Mouse (Mus musculus): ENCODE results near the gene Ccdc73.
"Not testable (repeated sequence)": the region's sequence is repeated elsewhere in the genome, so short reads cannot be mapped to it uniquely, and the experiment has no call there.

Ccdc73 gene

DNA sequence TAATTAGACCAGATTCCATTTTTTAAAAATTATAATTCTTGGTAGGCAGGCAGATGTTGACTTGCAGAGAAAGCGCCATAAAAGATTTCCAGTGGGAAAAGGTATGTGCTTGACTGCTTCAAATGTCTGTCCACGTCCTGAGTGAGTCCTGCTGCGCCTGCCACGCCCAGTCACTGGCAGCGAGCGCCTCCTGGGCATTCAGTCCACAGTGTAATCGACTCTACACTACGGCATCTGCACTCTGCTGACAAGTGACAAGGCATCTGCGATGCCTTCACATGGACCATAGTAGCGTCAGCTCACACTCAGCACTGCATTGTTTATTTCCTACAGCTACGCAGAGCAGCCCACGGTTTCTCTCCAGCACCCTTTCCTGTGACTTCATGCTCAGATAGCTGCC, 158.0 kb downstream of the Ccdc73 start:
- not testable (repeated sequence) for DNase-seq (ENCODE audit: extremely low read depth, low read depth, low spot score)

DNA sequence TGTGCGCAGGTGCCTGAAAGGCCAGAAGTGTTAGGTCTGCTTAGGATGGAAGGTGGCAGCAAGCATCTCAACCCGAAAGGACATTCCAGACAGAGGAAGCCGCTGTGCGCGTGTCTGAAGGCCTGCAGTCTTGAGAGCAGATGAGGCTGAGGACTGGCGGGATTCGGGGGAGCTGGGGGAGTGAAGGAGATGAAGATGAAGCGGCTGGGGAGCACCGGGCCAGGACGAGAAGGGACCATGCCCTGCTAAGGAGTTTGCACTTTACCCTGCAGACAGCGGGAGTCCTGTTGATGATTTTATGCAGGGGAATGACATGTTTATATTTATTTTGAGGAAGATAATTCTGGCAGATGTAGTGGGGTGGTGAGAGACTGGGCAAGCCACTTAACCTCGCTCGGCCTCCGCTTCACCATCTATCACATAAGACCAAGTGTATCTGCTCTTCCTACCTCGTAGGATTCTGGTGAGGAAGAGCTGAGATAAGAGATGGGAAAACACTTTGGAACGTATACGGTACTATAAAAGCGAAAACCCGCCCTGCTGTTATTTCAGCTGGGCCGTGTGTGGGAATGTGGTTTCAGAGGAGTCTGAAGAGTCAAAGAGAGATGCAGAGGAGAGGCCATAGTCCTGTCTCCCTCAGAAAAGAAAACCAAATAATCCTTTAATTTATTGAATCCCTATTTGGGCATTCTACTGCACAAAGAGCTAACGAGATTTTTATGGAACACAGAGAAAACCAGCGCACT, 159.5 kb downstream of the Ccdc73 start:
- DNase-seq (ENCODE audit: extremely low read depth, low read depth, low spot score) = no peak

DNA sequence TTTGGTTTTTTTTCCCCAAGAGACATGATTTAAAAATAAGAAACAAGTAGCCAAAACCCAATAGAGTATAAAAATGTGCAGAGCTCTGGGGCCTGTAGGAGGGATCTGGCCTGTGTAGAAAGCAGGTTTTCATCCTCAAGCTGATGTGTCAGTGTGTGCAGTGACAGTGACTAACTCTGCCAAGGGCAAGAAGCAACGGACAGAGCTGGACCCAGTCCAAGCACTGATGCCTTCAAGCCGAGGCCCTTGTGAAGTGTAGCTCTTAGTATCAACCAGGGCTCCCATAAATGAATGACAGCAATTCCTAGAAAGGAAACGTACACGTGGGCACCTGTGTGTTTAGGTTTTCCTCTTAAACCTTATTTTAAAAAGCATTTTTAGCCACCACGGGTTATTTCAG, 161.2 kb downstream of the Ccdc73 start:
- DNase-seq (ENCODE audit: extremely low read depth, low read depth, low spot score) = no peak

DNA sequence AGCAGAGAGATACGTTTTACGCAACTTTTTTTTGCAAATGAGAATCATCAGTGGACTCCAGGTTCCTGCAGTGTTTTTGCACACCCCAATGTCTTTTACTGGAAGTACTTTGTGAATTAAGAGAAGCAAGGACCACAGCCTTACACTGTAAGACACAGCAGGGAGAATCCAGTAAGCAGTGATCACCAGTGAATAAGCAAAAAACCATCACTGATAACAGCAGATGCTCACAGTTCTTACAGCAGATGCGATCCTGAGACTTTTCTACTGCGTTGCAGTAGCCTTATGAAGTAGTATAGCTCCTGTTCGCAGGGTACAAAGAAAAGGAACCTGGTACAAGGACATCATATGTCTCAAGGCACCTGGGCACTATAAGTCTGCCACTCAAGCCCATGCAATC, 162.9 kb downstream of the Ccdc73 start:
- DNase-seq (ENCODE audit: extremely low read depth, low read depth, low spot score) = no peak

DNA sequence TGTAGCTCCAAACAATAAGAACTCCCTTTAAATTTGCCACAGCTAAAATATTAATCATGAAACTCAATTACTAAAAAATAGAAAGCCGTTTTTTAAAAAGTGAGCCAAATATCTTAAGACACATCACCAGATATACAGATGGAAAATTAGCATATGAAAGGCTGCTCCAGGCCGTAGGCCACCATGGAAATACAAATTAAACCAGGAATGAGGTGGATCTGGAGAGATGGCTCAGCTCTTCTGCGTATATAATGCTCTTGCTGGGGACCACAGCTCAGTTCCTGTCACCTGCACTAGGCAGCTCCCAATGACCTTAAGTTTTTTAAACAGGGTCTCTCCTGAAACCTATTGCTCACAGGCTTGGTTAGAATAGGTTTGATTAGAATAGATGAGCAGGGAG, 166.5 kb downstream of the Ccdc73 start:
- no peak for DNase-seq (ENCODE audit: extremely low read depth, low read depth, low spot score)

DNA sequence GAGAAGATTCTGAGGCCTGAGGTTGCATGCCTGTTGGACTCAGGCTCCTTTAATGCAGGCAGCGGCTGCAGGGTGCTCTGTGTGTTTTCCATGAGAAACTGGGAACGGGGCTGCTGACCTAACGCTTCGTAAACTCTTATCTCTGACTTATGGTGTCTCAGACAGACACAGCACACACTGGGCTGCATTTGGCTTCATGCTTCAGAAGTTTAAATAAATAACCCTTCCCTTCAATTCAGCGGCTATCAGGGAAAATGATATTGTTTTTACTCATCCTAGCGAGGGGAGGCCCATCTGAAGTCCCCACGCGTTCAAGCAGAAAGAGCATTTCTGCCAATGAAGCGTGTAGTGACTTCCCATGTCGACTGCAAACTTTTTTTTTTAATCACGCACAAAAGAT, 168.4 kb downstream of the Ccdc73 start:
- no peak for DNase-seq (ENCODE audit: extremely low read depth, low read depth, low spot score)

DNA sequence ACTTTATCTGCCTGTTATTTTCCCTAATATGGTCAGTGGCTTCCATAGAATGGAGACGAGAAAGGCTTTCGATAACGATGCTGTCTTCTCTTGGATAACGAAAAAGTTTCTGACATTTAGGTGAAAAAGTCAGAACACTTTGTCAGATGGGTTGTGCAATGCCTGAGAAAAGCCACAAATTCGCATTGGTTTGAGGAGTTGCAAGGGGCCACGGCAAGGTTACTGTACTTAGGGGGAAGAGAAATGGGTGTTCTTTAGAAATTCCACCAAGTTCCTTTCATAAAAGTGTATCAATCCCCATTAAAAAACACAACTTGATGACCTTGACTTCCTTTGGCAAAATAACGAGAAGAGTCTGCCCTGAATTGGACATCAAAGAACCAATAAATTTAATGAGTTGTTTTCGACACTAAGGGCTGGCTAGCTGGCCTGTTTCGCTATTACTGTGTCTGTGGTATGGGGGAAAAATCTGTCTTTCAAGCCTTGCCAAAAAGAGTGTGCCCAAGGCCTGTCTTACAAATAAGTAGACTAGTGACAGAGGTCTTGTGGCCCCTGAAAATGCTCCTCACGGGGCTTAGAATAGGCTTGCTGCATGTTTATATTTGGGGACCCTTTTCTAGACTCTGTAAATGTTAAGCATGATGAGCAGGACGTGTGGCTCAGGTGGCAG, 168.9 kb downstream of the Ccdc73 start:
- DNase-seq (ENCODE audit: extremely low read depth, low read depth, low spot score) = no peak

DNA sequence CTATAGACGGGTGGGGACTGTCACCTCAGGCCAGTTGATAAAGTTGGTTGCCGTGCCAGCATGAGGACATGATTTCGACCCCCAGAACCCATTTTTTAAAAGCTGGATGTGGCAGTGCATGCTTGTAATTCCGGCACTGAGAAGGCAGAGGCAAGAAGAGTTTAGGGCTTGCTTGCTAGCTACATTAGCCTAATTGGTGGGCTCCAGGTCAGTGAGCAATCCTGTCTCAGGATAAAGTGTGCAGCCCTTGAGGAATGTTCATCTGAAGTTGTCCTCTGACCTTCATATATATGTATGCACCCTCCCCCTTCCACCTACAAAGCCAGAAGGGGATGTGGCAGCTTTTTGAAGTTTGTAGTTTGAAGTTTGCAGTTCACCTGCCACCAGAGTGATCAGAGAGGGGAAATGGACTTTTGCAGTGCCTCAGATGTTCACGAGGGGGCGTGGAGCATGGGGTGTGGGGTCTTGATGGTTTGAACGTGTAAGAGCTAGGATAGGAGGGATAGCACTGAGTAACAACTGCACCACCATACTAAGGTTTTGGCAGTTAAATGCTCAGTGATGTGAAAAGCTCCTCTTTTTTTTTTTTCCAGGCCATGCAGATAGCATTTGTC, 170.5 kb downstream of the Ccdc73 start:
- DNase-seq (ENCODE audit: extremely low read depth, low read depth, low spot score) = no peak

DNA sequence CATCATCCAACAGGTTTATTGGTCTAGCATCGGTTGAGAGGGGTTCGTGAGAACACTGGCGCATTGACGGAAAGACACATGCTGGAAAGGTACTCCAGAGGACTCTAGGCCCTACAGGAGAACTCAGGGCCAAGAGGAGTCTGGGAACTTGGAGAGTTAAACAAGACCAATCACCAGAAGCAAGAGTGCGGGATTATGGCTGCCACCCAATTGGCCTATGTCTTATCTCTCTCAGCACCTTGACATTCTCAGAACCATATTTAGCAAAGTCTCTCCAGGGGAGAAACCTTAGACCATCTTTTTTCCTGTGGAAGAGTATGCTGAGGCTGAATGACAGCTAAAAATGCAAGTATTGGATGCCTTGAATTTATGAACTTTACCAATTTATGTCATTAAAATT, 171.3 kb downstream of the Ccdc73 start:
- DNase-seq (ENCODE audit: extremely low read depth, low read depth, low spot score) = no peak

DNA sequence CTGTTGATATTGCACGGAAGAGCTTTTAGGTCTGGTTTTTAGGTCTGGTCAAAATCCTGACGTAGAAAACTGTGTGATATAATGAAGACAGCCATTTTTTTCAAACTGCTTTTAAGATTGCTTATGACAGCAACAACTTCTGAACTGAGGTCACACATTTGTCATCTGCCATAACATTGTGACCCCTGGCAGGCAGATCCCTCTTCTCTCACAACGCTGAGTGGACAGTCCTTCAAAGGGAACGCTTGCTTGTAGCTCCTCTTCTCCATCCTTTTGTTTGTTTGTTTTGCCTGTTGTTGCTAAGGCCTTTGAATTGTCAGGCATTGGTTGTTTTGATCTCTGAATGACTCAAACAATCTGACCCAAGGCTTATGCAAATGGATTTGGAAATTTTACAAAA, 173.3 kb downstream of the Ccdc73 start:
- DNase-seq (ENCODE audit: extremely low read depth, low read depth, low spot score) = no peak

DNA sequence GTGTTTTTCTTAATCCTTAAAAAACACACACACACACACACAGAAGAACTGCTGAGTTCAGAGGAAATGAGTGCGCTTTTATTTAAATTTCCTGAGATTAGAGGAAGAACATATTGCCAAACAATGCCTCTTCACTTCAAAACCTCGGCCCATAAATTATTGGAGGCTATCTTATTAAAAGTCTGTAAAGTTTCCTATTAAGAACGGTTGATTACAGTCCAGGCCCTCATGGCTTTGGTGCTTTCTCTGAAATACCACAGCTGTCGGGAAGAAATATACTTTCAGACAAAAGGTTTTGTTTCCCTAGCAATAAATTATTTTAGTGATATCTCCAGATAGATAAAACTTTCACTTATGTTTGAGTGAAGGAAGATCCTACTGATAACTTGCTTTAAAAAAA, 175.5 kb downstream of the Ccdc73 start:
- DNase-seq (ENCODE audit: extremely low read depth, low read depth, low spot score) = no peak

DNA sequence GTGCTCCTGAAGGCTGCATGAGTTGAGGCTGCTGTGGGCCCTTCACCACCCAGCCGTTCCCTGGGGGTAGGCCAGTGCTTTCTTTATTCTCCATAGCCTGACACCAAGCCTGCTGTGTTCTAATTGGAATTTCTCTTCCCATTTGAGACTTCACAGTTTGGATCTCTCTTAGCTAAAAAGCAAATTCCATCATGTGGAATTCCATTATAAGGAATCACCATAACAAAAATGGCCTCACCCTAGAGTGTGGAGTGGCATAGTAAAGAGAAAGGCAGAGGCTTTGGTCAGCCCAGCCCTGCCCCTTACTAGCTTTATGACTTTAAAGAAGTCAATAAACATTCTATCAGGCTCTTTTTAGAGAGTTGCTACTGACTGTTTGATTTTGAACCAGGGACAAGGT, 180.7 kb downstream of the Ccdc73 start:
- no peak for DNase-seq (ENCODE audit: extremely low read depth, low read depth, low spot score)

DNA sequence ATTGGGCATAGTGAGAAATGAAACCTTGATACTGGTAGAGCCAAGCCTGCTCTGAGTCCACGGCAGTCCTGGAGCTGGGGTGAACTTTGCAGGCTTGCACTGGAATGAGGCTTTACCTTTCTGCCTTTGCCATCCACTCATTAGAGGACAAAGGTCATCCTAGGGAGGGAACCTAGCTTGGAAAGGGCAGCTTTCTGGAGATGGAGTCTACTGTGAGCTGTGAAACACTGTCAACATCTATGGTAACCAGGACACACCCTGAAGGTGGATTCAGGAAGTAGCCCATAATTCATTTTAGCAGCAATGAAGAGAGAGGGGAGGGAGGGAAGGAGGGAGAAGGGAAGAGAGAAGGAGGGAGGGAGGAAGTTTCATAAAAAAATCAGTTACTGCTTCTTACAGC, 187.9 kb downstream of the Ccdc73 start:
- no peak for DNase-seq (ENCODE audit: extremely low read depth, low read depth, low spot score)

DNA sequence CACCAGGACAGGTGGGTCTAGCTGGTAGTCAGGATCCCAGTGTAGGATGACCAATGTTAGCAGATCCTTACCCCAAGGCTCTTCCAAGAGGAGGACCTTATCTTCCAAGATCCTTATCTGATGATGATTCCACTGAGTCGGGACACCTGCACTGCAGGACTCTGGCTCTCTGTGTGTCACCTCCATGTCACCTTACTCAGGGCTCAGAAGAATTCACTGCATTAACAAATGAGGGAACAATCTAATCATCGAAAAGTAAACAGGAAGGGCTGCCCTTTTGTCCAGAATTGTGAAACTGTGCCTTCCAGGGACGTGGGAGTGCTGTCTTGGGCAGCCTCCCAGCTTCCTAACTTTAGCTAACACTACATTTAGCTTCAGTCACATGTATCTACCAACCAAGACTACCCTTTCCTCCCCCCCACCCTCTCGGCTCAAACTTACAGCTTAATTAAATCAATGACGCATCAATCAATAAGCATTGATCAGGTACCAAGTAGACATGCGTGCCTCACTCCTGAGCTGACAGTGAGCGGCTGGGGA, 191.0 kb downstream of the Ccdc73 start:
- DNase-seq (ENCODE audit: extremely low read depth, low read depth, low spot score) = no peak

DNA sequence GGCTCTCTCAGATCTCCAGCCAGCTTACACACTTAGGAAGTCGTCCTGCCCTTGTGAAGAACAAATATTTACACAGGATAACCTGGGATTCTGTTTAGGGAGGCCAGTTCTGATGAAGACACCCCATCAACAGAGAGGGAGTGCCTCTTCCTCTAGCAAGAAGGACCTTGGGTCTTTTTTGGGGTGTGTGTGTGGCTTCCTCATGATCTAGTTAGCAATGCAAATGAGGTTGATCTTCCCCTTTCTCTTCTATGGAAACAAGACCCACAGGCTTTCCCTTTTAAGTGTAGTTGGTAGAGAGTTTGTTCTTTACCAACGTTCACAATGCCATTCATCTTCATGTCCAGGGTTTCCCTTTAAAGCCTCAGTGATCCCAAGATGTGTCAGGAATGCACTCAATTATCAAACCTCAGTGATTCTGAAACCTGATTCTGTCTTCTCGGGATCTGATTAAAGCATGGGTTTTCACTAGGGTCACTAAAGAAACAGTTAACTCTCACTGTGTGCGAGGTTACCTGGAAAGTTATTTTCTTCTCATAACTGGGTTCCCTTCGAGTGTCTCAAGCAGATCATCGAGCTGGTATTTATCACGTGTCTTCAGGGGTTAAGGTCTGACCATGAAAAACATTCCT, 195.3 kb downstream of the Ccdc73 start:
- DNase-seq (ENCODE audit: extremely low read depth, low read depth, low spot score) = no peak
